Mouse (Mus musculus): Measurements from ENCODE around the gene Mrps18b.
A peak's percentile ranks its signal among the peaks of the same experiment; 100 is the strongest.

Gene Mrps18b

DNA sequence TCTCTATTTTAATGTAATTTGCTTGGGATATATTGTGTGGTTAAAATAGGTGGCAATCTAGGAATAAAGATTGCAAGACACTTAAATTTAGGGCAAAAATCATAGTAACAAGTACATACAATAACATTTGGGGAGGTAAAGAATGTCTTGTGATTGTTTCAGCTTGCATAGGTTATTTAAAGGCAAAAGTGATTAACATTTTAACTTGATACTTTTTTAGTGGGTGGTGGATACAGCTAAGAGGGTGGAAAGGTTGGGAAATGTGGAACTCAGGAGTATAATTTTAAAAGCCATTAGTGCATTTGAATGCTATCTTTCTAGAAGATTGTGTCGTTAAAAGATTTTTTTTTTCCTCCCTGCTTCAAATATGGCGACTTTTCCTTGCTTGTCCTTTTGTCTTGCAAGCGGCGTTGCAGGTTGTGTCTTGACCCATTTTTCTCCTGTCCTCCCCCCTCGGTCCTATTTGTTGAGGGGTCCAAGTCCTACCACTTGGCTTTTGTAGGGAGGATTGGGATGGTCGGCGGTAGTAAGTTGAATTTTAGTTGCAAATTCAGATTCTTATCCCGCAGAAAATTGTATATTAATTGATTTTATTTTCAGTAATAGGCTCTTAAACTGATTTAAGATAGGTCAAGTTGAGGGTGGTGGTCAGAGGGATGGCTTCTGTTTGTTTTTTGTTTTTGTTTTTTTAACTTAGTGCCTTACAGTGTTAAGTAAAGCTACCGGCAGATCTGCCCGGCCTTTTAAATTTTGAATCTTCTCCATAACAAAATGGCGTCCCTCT, 2.3 kb upstream of the Mrps18b start:
- DNase-seq (ENCODE audit: low spot score in 2 of 2) = no peak

DNA sequence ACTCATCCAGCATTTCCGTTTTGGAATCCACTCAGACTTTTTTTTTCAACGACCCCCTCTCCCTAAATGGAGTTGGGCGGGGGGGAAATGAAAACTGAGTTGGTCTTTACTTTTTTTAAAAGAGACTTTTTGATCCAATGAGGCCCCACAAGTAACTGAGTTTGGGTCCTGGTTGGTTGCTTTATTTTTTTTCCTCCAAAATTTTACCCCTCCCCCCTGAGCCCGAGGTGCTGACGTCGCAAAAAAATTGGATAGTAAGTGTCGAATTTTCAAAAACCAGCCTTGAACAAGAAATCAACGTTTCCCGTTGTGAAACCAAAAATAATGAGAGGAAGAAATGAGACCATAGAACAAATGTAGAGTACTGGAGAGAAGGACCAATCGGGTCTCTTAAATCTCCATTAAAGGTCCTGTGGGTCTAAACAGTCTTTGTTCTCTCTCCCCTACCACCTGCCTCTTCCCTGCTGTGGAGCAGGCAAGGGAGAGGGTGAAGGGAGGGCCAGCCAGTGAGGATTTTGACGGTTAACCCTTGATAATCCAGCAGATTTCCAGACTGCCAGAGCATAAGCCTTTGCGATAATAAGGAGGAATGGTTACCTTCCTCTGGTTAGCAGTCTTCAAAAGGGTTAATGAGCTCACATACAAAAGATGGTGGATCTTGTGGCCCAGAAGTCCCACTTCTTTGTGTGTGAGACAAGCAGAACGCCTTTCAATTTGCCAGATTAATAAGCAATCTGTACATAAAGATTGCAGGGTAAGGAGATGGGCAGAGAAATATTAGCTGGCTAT, 1.5 kb upstream of the Mrps18b start:
- peak in 1 of 2 experiments; percentile 62 for DNase-seq (ENCODE audit: low spot score in 2 of 2)

DNA sequence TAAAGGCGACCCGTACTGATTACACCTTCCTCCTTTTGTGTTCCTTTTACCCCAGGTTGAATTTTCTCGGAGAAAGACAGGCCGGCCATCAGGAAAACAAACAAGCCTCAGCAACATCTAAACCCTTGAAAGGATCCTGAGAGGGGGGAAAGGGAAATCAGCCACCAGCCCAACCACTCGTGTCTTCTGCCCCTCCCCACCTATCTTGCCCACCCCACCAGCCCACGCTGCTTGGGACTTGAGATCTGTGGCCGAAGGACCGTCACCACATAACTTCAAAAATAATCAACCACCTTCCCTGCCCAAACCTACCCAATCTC, 914 bp upstream of the Mrps18b start:
- peak in 1 of 2 experiments; percentile 37 for DNase-seq (ENCODE audit: low spot score in 2 of 2)

DNA sequence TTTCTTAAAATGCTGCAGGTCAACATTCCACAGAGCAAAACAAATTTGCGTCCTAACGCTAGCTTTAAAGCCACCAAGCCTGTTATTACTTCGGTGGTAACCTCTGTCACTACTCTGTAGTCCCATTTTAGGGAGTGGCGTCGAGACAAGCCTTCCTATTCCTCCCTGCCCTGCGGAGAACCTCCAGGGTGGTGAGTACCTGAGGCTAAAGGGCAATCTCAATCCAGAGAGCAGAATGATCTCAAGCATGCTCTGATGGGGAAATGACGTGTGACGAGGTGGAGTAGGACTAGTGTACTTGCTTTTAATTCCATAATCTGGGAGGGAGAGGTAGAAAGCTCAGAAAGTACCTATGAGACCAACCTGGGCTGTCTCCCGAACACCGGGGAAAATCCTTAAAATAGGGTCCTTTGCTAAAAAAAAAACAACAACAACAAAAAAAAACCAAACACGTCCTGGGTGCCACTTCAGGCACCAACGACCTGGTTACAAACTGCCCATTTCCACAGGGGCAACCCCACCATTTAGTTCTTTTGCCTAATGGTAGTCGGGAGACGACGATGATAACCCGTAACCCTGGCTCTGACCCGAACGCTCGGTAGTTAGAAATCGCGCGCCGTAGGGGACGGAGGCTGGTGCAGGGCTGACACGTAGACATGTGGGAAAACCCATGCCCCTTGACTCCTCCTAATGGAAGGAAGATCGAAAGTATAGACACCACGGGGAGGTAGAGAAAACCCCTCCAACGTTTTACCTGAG, 472 bp downstream of the Mrps18b start:
- no peak for DNase-seq (ENCODE audit: low spot score in 2 of 2)

DNA sequence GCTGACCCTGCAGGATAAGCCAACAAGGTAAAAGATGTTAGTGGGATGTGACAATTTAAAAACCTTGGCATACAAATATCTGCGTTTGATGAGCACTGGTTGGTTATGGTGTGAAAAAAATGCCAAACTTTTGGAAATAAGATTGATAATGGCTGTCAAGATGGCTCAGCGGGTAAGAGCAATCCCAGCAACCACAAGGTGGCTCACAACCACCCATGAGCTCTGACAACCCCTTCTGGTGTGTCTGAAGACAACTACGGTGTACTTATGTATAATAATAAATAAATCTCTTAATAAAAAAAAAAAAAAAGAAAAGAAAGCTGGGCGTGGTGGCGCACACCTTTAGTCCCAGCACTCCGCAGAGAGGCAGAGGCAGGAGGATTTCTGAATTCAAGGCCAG, 1.2 kb downstream of the Mrps18b start:
- no peak for DNase-seq (ENCODE audit: low spot score in 2 of 2)

DNA sequence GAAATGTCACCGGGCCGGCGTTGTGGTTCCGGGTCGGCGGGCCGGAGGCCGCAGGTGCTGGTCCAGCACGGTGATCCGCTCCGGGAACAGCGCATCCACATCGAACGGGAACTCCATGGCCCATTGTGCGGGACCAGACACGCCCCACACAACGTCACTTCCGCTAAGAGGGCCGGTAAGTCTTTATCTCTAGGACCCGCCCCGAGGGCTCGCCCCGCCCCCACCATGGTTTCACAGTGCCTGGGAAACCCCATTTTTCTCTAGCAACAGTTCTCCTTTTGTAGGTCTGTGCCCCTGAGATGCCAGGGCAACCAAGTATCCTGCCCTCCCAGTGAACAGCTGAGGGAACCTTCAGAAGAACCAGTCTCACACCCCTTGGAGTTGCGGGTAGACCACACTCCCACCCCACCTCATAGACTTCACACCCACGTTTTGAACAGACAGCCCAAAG, 6.2 kb downstream of the Mrps18b start, which contains the start of gene Atat1:
Gene Atat1, minus strand, starts transcription at position 157 of the 451 bp plus-strand sequence.
- peak; percentile 87 to 94 for DNase-seq (ENCODE audit: low spot score in 2 of 2)

DNA sequence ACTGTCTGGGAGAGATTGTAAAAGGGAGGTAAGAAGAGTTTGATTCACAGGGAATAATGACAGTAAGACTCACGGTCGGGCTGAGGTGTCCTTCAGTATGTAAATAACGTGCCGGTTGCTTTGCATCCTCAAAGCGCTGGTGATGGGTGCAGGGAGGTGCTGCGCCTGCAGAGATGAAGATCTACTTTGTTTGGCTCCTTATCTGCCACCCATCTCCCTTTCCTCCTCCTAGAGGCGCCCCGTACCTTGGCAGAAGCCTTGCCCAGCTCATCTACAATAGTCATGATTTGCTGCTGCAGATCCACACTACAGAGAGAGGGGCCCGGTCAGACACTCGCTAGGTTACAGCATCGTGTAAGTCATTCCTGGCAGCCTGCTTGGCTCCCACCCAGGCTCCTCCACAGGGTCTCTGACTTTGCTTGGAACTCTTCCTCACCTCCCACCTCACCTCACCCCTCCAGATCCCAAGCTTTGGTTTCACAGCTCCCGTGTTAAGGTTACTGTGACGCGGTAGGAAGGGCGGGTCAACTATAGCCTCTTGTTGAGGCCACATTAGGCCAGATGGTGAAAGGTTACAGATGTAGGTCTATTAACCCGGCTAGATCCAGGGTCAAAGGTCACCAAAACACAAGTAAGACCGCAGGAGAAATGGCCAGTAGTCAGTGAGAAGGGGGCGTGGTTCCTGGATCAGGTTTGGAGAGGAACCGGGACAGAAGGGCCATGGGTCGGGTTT, 6.8 kb downstream of the Mrps18b start:
- no peak for DNase-seq (ENCODE audit: low spot score in 2 of 2)

DNA sequence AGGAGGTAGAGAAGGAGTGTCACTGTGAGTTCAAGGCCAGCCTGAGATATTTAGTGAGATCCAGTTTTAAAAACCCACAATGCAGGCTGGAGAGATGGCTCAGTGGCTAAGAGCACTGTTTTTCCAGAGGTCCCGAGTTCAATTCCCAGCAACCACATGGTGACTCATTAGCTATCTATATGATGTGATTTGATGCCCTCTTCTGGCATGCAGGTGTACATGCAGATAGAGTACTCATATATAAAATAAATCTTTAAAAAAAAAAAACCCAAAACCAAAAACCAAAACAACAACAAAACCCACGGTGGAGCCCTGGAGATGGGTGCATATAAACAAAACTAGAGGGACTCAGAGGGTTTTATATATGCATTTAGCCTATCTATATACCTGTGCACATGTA, 8.6 kb downstream of the Mrps18b start:
- DNase-seq (ENCODE audit: low spot score in 2 of 2) = no peak

DNA sequence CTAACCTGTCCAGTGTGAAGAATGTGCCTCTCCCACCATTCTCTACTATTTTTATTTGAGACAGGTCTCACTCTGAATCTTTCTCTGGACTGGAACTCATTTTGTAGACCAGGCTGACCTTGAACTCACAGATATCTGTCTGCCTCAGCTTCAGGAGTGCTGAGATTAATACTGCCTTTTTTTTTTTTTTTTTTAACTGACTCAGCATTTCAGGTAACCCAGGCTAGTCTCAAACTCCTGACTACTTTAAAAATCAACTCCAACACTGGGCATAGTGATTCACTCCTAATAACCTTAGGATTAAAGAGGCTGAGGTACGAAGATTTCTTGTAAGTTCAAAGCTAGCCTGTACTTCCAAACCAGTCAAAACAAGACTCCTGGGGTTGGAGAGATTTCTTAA, 10.6 kb downstream of the Mrps18b start:
- no peak for DNase-seq (ENCODE audit: low spot score in 2 of 2)

DNA sequence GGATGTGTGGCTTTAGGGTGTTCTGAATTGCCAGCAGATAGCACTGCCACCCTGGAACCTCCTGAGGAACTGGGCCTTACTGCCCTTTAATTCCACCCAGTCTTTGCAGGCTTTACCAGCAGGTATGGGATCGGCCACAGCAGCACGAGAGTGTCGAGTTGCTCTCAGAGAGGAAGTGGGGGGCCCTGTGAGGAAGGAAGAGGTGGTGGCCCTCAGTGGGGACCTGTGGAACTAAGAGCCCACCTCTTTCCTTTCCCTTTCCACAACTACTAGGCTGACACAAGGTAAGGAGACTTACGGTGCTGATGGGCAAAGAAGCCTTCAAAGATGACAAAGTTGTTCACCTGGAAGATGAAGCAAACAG, 12.2 kb downstream of the Mrps18b start:
- DNase-seq (ENCODE audit: low spot score in 2 of 2) = no peak

DNA sequence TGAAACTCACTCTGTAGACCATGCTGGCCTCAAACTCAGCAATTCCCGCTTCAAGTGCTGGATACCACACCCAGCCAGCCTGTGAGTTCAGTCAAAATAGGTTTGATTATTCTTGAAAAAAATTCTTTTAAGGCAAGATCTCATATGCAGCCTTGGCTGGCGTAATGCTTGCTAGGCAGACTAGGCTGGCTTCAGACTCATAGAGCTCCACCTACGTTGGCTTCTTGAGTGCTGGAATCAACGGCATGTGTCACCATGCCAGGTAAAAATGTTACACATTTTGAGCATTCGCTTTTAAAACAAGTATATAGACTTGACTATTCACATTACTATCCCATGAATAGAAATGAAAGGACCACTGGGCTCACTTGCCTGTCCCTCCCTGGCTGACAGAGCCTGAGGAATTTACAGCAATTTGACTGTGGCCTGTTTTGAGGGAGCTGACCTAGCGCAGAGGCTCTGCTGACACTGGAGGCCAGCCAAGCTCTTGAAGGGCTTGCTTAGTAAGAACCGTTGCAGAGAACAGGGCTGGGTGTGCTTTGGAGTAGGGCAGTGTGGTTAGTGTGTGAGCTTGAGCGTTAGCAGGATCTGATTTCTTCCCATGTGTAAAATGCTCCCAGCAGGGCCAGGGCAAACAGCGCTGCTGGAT, 12.7 kb downstream of the Mrps18b start:
- no peak for DNase-seq (ENCODE audit: low spot score in 2 of 2)

DNA sequence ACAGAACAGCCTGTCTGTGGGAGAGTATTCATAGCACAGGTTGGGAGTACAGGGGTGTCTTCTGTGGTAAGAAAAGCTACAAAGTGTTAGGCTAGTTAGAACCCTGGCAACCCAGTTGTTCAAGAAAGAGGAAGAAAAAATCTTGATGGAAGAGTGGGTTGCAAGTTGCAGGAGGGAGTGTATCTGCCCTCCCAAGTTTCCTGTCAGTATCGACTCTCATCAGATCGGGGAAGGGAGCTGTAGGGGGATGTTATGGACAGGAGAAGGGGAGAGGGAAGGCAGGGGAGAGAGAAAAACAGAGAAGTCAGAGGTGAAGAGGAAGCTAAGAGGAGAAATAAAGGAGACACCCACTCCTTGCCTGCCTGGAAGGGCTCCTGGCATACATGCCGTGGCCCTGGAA, 15.6 kb downstream of the Mrps18b start:
- no peak for DNase-seq (ENCODE audit: low spot score in 2 of 2)

DNA sequence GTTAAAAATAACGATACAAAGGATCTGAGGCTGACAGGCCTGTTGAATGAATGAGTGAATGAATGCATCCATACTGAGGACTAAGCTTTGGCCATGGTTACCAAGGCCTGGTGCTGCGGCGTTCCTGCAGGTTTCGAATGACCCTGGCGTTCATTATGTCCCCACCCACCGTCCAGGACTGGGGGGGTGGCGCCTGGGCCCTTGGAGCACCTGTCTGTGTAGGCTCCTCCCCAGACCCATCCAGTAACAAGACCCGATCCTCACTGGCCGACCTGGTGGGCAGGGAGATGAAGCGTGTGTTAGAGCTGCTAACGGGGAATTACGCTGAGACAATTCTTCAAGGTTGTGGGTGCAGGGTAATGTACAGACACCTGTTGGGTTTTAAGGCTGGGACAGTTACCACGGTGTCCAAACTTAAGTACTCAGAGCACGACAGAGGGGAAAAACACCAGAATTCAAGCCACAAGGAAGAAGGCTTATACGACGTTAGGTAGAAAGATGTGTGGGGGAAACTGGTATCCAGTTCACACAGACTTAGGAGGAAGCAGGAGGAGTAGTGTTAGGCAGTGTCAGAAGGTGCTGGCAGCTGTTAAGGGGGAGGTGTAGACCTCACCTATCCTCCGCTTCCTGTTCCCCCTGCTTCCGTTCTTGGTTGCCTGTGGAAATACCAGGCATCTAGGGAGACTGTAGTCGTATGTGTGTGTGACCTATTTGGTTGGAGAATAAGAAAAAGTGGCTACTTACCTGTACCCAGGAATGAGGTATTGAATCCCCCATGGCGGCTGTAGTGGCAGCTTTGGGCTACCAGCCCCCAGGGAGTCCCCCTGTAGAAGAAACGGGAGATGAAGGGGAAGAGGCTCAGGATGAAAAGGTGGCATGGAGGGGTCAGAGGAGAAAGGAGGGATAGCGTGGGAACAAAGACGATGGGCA, 18.3 kb downstream of the Mrps18b start:
- DNase-seq (ENCODE audit: low spot score in 2 of 2) = no peak

DNA sequence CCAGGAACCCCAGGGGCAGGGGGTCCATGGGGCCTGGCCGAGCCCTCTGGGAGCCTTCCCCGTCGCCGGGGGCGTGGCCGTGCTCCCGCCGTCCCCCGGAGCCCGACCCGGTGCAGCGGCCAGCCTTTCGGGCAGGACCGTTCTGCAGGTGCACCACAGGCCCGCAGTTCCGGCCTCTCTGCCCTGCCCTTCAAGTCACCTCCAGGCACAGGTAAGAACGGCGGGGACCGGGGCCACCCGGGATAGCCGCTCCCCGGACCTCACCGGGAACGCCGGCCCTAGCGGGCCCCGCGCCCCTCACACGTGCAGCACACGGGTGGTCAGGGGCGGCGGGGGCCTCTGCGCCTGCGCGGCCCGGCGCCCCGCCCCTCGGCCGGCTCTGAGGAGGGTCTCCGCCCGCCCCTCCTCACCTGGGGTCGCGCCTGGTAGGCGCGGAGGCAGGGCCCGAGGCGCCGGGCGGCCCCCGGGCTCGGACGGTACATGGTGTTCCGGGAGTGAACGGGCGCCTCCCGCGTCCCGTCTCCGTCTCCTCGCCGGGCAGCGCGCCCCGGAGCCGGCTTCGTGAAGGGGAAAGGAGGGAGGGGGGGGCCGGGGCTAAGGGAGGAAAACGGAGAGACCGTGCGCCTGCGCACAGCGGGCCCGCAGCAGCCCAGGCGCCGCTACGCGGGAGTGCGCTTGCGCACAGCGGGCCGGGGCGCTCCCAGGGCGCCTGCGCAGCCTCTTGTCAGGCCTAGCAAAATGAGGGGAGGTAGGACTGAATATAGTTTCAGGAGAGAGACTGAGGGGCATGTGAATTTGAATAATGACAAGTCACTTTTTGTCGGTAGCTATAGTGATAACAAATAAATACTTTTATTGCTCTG, 19.2 kb downstream of the Mrps18b start, which contains the start of gene 2310061I04Rik:
Gene 2310061I04Rik, minus strand, starts transcription at position 651 of the 863 bp plus-strand sequence.
- DNase-seq (ENCODE audit: low spot score in 2 of 2) = peak in 1 of 2 experiments; percentile 89

DNA sequence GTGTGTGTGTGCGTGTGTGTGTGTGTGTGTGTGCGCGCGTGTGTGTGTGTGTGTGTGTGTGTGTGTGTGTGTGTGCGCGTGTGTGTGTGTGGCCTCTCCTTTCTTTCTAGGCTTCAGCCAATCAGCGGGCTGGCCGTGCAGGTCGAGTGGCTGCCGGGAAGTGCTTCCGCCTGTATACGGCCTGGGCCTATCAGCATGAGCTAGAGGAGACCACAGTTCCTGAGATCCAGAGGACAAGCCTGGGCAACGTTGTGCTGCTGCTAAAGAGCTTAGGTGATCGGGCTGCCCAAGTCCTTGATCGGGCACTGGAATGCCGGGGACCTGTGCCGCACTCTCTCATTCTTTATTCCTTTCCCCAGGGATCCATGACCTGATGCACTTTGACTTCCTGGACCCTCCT, 28.5 kb downstream of the Mrps18b start:
- no peak for DNase-seq (ENCODE audit: low spot score in 2 of 2)

DNA sequence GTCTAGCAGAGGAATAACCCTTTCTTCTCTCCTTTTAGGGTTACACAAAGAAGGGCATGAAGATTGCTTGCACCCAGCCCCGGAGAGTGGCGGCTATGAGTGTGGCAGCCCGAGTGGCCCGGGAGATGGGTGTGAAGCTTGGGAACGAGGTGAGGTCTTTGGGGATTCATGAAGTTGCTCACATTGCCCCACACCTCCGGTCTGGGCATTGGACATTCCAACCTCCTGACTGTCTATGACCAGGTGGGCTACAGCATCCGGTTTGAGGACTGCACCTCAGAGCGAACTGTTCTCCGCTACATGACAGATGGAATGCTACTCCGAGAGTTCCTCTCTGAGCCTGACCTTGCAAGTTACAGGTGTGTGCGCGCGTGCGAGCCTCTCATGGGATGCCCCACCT, 32.4 kb downstream of the Mrps18b start:
- DNase-seq (ENCODE audit: low spot score in 2 of 2) = no peak

DNA sequence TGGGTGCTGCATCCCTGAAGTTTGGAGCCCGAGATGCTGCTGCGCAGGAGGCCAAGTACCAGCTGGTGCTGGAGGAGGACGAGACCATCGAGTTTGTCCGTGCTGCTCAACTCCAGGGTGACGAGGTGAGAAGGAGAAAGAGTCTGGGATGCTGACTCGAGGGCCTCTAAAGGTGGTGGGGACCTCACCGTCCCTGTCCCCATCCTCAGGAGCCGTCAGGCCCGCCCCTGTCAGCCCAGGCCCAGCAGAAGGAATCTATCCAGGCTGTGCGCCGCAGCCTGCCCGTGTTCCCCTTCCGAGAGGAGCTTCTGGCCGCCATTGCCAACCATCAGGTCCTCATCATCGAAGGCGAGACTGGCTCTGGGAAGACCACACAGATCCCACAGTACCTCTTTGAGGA, 33.3 kb downstream of the Mrps18b start:
- no peak for DNase-seq (ENCODE audit: low spot score in 2 of 2)

DNA sequence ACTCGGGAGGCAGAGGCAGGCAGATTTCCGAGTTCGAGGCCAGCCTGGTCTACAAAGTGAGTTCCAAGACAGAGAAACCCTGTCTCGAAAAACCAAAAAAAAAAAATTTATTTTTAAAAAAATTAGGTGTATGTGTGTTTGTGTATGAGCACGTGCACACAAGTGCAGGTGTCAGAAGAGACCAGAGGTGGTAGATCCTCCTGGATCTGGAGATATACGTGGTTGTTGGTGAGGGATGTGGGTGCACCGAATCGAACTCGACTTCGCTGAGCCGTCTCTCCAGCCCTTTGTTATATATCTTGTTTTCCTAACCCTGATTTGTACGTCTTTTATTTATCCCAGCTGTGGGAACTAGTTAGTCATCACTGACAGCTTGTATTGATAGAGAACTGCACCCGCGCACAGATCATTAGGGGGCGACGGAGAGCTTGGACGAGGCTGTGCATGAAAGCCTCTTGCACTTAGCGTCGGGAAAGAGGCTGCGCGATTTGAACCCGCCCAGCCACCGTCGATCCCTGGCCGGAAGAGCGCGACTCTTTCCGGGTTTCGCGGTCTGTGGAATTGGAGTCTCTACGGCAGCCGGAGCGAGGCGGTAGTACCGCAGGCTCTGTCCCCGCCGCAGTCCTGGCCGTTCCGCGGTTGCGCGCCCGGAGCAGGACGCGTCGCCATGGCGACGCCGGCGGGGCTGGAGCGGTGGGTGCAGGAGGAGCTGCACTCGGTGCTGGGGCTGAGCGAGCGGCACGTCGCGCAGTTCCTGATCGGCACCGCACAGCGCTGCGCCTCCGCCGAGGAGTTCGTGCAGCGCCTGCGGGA, 36.7 kb downstream of the Mrps18b start, which contains the start of gene Dhx16:
Gene Dhx16, plus strand, starts transcription at position 575 of the 813 bp plus-strand sequence.
- DNase-seq (ENCODE audit: low spot score in 2 of 2) = peak; percentile 84 to 96

All from left cerebral cortex, adult 9 months (tissue).